Mouse (Mus musculus): Measurements from ENCODE around the gene Sema5a.

The Sema5a gene

GRCm38 (mm10) chr15:32437654-32438053, 193.0 kb downstream of the Sema5a start:
- DNase-seq (ENCODE audit: low spot score in 2 of 2): peak; percentile 66 to 83

DNA sequence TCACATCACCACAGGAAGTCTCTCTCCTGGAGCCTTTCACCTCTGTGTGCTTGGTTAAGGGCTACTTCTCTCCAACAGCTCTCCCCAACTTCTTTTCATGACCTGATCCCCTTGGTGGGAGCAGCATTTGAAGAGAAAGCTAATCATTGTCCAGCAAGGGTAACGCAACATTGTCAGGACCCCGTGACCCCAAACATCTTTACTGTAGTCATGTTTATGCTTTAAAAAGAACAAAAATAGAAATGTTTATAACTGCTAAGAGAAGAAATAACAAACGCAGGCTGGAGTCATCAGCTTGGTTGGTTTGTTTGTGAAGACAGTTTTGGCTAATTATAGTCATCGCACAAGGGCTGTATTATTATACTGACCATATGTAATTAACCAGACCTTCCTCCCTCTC, 198.1 kb downstream of the Sema5a start:
- no peak for DNase-seq (ENCODE audit: low spot score in 2 of 2)

DNA sequence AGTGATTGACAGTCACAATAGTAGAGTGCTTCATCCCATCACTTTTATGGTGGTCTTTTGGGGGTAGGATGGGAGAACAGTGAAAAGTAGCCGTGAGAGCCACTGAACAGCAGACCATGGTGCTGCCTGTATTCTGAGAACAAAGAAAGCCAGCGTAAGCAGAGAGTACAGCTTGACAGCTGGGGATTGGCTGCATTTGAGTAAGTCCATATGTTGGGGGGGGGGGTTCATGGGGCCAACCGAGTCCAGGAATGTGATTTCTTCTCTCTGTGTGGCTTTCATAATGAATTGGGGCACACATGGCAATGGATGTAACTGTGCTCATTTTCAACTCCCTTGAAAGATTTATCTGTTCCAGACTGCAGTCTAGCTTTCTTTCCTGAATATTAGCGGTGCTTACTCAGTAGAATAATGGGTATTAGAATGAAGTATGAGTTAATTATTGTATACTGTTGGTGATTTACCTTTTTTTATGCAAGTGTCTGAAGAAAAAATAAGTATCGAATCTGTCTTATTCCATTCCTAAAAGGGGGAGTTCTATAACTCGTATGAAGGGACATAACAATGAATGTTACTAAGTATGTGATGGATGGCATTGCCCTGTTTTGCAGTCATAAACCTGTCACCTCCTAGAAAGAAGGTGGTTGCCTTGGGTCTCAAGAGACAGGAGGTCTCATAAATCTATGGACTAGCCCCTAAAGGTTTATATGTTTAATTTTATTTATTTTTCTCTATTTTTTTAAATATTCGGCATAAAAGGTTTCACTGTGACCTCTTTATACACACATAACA, 203.1 kb downstream of the Sema5a start:
- DNase-seq (ENCODE audit: low spot score in 2 of 2): no peak

DNA sequence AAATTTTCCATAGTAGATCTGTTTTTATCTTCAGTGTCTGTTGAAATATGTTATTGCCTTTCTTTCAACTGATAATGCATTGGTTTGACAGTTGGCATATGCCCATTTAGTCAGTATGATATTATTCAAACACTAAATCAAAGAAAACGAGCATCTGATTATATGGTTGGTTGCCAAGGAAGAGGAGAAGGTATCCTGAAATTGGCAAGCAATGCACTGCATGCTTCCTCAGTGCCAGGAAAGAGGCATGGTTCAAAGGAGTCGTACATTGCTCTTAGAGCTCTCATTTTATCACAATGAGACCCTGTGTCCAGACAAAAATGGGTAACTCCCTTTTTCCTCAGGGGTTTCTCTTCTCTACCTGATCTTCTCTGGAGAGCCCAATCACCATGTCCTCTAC, 214.4 kb downstream of the Sema5a start:
- DNase-seq (ENCODE audit: low spot score in 2 of 2): no peak

DNA sequence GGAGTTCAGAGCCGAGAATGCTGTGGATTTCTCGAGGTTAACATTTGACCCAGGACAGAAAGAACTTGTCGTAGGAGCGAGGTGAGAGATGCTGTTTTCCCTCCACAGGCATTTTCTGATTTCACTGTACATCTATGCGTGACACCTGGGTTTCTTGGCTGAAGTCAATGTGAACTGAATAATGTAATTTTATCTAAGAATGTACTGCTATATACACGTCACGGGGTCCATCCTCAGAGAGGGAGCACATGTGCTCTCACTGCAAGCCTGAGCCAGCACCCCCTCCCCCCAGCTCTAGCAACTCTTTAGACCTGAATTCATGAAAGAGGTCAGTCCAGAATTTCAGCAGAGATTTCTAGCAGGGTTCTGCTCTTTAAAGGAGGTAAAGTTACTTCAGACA, 215.6 kb downstream of the Sema5a start:
- DNase-seq (ENCODE audit: low spot score in 2 of 2): no peak

GRCm38 (mm10) chr15:32471480-32472050, 227.0 kb downstream of the Sema5a start:
- no peak for DNase-seq (ENCODE audit: low spot score in 2 of 2)

DNA sequence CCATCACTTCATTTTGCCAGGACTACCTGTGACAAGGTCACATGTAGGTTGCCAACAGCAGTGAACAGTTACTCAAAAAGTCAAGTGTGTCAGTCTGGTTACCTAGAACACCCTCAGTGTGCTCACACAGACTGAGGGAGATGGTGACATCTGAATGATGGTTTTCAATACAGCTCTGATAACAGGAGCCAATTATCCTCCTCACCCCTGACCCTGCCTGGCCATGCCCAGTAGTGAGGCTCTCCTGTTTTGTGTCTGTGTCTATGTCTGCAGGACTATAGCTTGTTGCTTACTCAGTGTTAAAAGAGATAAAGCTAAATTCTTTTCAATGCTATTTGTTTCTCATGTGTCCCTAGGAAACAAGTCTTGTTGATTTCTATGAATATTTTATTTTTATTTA, 236.1 kb downstream of the Sema5a start:
- DNase-seq (ENCODE audit: low spot score in 2 of 2): no peak

DNA sequence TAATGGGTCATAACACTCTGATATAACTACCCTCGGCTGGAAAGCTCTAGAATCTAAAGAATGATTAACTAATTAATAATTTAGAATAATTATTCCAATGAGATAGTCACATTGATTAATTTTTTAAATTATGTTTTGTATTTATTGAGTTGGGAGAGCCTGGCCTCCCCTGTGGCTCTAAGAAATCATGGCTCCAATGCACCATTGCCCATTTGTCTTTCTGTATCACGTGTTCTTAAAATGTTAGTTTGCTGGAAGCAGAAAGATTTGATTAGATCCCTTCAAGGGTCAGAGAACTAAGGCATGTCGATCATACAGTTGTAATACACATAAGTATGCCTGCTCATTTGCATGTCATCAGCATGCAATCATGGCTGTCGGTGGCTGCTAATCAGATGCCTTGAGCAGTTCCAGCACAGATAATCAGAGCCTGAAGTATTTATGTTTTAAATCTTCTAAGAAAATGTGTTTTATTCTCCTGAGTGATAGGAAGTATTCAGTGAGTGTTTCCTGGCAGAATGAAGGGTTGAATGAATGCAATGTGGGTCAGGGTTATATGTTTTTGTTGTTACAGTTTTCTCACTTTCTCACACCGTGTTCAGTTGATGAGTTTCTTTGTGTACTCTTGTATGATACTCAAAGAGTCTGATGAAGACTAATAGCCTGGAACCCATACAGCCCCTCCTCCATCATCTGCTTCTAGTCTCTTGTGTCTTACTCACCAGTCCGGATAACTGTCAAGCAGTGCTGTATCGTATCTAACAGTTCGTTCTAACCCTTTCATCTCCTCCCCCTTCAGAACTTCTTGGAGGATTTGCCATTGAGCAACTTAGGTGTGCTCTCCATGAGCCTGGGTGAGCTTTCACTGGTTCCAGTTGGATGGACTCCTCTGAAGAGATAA, 240.7 kb downstream of the Sema5a start:
- DNase-seq (ENCODE audit: low spot score in 2 of 2): no peak

GRCm38 (mm10) chr15:32487968-32488367, 243.4 kb downstream of the Sema5a start:
- DNase-seq (ENCODE audit: low spot score in 2 of 2): no peak

DNA sequence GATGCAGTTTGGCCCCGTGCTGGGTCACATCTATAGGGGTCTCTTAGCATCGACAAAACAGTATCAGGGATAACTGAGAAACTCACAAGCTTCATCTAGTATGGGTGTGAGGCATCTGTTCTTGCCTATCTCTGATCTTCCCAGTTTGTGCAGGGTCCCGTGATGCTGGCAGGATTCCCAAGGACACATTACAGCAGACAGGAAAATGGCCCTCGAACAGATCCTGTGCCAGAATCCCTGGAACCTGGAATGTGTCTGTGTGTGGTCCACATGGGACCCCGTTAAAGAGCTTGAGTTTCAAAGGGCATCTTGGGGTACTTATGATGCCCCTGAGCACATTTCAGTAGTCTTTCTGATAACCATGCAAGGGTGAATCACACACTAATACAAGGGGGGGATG, 249.6 kb downstream of the Sema5a start:
- DNase-seq (ENCODE audit: low spot score in 2 of 2): no peak

DNA sequence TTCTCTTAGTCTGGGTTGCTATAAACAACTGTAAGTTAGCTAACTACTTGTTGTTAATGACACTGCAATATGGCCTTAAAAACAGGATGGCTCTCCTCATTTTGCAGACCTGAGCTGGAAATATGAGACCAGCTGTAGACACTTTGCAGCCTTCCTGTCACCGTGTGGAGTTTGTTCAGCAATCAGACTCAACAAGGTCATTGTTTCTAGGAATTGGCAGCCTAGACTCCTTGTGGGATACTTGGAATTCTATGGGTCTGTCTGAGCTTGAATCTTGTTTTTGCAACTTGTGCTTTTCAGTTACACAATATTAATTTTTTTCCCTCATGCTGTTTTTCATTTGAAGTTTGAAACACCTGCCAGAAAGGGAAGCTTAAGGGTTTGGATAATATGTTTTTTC, 250.3 kb downstream of the Sema5a start:
- DNase-seq (ENCODE audit: low spot score in 2 of 2): no peak

- no peak for DNase-seq (ENCODE audit: low spot score in 2 of 2)
Measured at GRCm38 (mm10) chr15:32496880-32497279, 252.3 kb downstream of the Sema5a start.

DNA sequence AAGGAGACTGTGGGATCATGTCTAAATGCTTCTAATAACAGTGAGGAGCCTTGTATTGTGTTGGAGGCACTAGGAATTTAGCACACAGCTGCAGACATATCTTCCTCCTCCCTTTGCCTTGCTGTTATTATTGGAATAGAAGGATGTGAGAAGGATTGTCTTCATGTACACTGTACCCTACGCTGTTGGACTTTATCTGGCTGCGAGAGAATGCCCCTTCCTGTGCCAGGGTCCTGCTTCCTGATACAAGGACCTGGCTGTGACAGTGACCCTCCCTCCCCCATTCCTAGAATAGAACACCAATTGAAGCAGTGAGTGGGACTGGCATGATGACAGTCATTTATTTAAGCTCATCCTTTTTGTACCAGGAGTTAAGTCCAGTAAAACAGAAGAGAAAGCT, 261.3 kb downstream of the Sema5a start:
- DNase-seq (ENCODE audit: low spot score in 2 of 2): no peak

DNA sequence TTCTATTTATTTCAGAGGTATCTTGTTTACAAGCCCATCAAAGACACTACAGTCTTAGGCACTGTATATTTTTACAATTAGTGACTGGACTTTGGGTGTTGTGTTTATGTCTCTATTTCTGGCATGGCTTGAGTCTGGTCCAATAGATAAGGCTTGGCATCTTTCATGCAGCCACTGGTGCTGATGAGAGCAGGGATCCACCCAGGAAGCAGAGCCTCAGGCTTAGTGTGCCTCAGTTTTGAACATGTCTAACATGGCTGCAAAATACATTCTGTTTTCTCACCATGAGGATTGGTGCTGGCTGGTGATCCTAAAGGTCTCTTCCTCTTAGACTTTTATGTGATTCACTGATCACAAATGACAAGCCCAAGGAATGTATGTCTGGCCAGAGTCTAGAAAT, 263.7 kb downstream of the Sema5a start:
- DNase-seq (ENCODE audit: low spot score in 2 of 2): no peak

DNA sequence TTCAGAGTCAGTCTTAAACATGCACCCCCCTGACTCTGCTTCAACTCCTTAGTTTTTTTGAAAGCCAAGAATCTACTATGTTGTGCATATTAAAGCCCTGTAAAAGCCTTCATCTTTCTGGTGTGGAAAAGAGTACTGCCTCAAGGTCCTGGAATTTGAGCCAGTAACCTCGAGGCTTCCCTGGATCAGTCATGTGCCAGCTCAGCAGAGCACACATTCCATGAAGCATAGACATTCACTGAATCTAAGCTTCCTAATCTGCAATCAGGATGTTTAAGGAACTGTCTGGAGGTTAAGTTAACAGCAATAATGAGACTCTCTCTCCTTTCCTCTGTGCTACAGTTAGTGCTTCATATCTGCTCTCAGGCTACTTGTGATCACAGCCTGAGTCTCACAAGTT, 270.3 kb downstream of the Sema5a start:
- no peak for DNase-seq (ENCODE audit: low spot score in 2 of 2)

- DNase-seq (ENCODE audit: low spot score in 2 of 2): no peak
Measured at GRCm38 (mm10) chr15:32517954-32518353, 273.3 kb downstream of the Sema5a start.

GRCm38 (mm10) chr15:32532539-32532938, 287.9 kb downstream of the Sema5a start:
- no peak for DNase-seq (ENCODE audit: low spot score in 2 of 2)

DNA sequence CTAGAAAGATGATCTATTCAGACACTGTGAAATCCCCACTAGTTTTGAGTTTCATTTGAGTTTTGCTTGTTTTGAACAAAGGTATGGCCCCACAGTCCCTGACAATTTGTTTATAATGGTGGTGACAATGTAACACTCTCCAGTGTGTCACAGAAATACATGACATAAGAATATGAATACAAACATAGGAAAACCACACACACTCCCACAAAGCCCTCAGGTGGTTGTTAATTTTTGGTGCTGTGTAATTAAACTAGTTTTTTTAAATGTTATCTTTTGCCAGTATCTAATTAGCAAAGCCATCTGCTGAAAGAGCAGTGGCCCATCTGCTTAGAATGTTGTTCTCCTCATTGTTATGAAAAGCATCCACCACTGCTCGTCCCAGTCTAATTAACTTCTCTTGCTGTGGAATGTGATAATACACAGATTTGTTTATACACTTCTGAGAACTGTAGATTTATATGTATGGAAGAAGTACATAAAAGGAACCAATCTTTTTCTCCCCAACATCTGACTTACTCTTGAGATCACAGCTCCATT, 289.0 kb downstream of the Sema5a start:
- DNase-seq (ENCODE audit: low spot score in 2 of 2): no peak

DNA sequence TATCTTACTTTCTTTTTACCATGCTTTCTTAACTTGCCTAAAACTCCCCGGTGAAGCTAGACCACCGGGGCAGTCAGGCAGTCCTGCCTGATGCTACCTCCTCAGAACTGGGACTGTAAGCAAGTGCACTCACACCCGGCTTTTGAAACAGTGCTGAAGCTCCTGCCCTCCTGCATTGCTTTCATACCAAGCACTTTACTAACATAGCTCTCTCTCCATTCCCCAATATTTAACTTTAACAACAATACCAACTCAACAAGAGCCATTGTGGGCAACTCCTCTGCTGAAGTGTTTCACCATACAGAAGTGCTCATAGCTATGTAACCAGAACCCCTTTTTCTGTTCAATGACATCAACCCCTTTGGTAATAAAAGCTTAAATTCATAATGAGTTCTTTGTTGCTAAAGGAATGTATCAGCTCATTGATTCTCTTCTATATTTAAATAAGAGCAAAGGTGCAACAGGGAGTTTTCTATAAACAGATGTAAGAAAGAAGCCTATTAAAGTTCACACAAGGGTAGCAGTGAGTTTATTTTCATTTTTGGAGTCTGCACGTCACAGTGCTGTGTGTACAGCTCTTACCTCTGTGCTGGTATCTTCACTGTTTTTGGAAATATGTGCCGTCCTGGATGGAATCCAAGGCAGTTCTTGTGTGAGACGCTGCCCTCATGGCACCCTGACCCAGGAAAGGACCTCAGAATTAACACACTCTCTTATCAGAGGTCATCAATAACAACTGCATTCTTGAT, 292.3 kb downstream of the Sema5a start:
- no peak for DNase-seq (ENCODE audit: low spot score in 2 of 2)

DNA sequence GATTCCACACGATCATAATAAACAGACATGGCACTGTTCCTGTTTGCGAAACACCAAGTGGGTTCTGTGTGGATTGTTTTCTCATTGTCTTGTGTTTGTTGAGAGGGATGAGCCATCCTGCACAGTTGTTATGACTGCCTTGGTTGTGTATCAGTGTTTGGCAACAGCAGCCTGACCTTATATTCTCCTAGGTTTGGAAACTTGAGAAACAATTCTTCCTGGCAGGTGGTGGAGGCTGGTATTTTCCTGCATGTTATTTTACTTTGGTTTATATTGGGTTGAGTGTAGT, 292.8 kb downstream of the Sema5a start:
- DNase-seq (ENCODE audit: low spot score in 2 of 2): no peak

DNA sequence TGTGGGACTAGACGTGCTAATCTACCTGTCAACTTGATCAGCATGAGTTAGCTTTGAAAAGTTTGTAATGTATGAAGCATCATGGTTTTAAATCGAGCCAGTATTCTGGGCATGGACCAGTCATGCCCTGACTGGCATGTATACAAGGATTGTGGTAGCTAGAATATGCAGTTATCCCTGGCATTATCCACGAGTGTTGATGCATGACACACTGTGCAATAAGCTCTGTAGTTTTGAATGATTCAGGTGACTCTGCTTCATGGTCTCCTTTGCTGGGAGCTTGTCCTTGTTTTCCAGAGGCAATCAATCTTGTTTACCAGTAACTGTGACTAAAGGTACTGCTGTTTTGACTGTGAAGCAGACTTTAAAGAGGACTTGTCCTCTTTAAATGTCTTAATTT, 293.5 kb downstream of the Sema5a start:
- no peak for DNase-seq (ENCODE audit: low spot score in 2 of 2)

GRCm38 (mm10) chr15:32542746-32543145, 298.1 kb downstream of the Sema5a start:
- DNase-seq (ENCODE audit: low spot score in 2 of 2): no peak
